Mouse (Mus musculus) right cerebral cortex, adult 18-20 months (tissue): ENCODE measurements around the gene Zfp987.
"Not testable (repeated sequence)": the region's sequence is repeated elsewhere in the genome, so short reads cannot be mapped to it uniquely, and the experiment has no call there.

Experiments
- DNase-seq: peaks from one replicate; pipeline ENCODE4 v3.0.0; 2022; ENCODE audit warnings: mixed read lengths

The Zfp987 gene

DNA sequence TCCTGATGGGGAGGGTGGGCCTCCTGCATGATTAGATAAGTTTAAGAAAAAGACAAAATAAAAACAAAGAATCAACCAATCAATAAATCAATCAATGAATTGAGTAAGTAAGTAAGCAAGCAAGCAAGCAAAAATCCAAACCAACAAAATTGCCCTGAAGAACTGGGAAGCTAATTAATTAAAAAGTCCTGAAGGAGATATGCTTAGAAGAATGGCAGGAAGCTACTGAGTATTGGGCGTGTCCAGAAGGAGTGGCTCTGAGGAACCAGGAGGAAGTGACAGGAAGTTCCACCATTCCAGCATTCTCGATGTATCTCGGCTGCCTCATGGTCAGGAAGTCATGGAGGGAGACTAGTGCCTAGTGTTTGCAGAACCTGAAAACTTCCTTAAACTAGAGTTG, at the start of gene Zfp987:
Zfp987 (plus strand) TSS at position 301 of the 400 bp plus-strand sequence.
- not testable (repeated sequence) for DNase-seq

DNA sequence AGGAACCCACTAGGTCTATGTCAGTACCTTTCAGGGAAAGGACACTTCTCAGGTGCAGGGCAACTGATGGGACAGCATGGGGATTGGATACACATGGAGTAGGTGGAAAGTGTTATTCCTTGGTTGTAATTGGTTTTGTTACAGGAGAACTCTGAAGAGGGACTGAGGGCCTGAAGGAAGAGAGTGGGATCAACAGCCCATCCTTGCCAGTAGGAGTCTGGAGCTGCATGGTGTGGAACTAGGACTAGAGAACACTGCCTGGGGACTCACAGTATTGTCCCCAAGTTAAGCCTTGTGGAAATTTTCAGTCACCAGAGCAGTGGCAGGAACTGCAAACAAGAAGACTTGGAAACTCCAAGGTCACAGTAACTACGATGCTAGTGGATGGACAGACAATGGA, 44.6 kb upstream of the Zfp987 start:
- DNase-seq = not testable (repeated sequence)

- not testable (repeated sequence) for DNase-seq
These were observed 43.7 kb upstream of the Zfp987 start for GRCm38 (mm10) chr4:146053445-146053844.

DNA sequence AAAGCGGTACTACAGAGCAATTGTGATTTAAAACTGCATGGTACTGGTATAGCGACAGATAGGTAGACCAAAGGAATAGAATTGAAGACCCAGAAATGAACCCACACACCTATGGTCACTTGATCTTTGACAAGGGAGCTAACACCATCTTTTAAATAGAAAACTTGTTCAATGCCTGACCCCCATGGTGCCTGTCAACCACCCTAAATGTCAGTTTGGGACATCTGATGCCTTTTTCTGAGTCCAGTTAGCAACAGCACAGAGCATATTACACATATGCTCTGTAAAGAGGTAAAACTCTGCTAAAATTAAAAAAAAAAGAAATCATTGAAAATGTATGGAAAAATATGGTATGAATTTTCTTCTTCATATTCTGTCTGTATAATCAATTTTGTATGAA, 41.8 kb upstream of the Zfp987 start:
- DNase-seq = no peak

DNA sequence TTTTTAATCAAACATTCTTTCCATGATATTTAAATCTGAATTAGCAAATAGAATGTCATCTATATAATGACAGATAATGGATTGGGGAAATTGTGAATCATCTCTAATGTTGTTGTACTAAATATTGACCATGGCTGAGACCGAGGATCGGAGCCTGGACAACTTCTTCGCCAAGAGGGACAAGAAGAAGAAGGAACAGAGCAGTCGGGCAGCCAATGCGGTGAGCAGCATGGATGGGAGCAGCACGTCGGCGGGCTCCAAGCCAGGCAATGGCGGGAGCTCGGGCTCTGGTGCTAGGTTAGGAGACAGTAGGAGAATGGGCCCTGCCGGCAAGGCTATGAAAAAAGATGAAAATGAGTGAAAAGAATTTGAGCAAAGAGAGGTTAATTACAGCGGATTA, 38.5 kb upstream of the Zfp987 start:
- DNase-seq = not testable (repeated sequence)

DNA sequence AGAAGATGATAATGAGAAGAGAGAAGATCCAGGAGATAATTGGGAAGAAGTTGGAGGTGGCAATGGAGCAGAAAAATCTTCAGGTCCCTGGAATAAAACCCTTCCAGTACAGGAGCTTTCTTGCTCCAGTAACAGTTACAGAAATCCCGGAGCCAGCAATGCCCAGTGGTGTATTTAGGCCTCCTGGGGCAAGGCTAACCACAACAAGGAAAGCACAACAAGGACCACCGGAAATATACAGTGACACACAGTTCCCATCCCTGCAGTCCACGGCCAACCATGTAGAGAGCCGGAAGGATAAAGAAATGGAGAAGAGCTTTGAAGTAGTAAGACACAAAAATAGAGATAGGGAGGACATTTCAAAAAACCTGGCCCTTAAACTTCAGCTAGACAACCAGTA, 38.0 kb upstream of the Zfp987 start:
- not testable (repeated sequence) for DNase-seq

- not testable (repeated sequence) for DNase-seq
These were observed 37.0 kb upstream of the Zfp987 start for GRCm38 (mm10) chr4:146059974-146060693.

DNA sequence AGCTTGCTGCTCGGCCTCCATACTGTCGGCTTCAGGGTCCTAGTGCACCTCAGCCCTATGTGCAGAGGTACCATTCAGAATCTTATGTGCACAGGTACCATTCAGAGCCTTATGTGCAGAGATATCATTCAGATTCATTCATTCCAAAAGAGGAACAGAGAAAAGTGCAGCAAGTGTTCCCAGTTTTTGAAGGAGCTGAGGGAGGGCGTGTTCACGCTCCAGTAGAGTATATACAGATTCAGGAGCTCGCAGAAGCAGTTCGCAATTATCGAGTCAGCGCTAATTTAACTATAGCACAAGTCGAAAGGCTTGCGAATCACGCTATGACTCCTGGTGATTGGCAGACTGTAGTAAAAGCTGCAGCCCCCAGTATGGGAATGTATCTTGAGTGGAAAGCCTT, 36.0 kb upstream of the Zfp987 start:
- DNase-seq = not testable (repeated sequence)

- not testable (repeated sequence) for DNase-seq
These were observed 35.1 kb upstream of the Zfp987 start for GRCm38 (mm10) chr4:146062021-146062420.

DNA sequence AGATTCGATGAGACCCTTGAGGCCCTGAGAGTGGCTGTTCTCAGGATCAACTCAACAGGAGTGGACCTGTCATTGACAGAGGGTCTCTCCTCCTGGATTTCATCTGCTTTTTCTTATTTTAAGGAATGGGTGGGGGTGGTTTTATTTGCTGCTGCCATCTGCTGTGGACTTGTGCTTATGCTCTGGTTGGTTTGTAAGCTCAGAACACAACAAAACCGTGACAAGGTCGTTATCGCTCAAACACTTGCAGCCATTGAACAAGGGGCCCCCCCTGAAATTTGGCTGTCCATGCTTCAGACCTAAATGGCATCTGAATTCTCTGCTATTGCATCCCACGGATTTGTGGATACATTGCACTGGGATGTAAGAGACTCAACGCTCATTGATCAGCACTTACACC, 34.1 kb upstream of the Zfp987 start:
- not testable (repeated sequence) for DNase-seq

DNA sequence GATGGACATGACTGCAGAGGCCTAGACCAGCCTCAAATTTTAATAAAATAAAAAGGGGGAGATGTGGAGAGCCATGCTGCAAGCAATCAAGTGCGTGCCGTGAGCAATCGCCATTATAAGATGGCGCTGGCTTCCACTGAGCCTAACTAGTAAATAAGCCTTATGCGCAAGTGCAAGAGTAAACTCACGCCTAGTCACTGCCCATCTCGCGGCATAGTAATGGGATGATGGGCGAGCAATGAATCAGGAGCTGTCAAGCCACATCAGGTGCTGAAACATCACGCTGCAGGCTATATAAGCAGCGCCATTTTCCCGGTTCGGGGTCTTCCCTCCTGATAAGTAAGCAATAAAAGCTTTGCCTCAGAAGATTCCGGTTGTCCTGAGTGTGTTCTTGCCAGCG, 33.5 kb upstream of the Zfp987 start:
- DNase-seq = not testable (repeated sequence)

DNA sequence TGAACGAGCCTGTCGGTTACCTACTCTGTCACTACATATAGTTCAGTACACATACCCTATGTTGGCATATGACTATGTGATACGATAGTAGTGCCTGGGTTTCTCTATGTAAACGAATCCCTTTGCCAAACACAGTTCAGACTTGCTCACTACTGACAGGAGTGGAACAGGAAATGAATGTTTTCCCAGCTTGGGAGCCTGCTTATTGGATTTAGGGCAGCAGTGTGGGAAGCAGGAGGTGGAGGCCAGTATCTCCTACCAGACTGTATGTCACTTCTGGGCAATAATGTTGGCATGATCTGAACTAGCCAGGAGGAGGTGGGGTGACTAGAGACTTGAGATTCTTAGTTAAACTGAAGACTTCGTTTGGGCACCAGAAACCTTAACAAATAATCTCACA, 32.3 kb upstream of the Zfp987 start:
- not testable (repeated sequence) for DNase-seq

GRCm38 (mm10) chr4:146066932-146067580, 30.0 kb upstream of the Zfp987 start:
- not testable (repeated sequence) for DNase-seq

- DNase-seq = not testable (repeated sequence)
These were observed 29.5 kb upstream of the Zfp987 start for GRCm38 (mm10) chr4:146067594-146067993.

DNA sequence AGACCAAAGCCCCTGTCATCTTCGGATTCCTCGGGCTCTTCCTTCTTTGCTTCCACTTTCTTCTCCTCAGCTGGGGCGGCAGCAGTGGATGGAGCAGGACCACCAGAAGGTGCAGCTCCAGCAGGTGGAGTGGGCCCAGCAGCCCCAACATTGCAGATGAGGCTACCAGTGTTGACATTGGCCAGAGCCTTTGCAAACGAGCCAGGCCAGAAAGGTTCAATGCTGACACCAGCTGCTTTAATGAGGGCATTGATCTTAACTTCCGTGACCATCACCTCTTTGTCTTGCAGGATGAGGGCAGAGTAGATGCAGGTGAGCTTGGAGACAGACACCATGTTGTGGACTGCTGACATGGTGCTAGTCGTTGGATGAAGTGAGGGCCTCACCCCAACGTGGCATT, 23.8 kb upstream of the Zfp987 start:
- not testable (repeated sequence) for DNase-seq

DNA sequence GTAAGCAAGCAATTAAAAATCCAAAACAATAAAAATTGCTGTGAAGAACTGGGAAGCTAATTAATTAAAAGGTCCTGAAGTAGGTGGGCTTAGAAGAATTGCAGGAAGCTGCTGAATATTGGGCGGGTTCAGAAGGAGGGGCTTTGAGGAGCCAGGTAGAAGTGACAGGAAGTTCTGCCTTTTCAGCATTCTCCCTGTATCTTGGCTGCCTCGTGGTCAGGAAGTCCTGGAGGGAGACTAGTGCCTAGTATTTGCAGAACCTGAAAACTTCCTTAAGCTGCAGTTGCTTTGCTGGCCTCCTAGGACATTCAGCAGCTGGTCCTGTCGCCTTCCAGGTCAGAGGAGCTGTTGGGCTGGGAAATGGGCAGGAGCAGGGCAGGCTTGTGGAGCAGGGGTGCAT, 4.3 kb downstream of the Zfp987 start:
- not testable (repeated sequence) for DNase-seq

DNA sequence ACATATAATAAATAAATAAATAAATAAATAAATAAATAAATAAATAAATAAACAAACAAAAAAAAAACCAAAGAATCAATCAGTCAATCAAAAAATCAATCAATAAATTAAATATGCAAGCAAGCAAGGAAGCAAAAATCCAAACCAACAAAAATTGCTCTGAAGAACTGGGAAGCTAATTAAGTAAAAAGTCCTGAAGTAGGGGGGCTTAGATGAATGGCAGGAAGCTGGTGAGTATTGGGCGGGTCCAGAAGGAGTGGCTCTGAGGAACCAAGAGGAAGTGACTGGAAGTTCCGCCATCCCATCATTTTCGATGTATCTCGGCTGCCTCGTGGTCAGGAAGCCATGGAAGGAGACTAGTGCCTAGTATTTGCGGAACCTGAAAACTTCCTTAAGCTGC, 59.4 kb downstream of the Zfp987 start, which contains the start of gene Zfp600:
Zfp600 (plus strand) TSS at position 301 of the 400 bp plus-strand sequence.
- DNase-seq = not testable (repeated sequence)

DNA sequence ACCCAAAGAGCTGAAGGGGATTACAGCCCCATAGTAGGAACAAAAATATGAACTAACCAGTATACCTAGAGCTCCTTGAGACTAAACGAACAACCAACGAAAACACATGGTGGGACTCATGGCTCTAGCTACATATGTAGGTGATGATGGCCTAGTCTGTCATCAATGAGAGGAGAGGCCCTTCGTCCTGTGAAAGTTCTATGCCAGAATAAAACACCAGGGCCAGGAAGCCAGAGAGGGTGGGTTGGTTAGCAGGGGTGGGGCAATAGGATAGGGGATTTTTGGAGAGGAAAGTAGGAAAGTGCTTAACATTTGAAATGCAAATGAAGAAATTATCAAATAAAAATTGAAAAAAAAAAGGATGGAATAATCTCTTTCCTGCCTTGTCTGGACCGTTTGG, 65.8 kb downstream of the Zfp987 start:
- not testable (repeated sequence) for DNase-seq

DNA sequence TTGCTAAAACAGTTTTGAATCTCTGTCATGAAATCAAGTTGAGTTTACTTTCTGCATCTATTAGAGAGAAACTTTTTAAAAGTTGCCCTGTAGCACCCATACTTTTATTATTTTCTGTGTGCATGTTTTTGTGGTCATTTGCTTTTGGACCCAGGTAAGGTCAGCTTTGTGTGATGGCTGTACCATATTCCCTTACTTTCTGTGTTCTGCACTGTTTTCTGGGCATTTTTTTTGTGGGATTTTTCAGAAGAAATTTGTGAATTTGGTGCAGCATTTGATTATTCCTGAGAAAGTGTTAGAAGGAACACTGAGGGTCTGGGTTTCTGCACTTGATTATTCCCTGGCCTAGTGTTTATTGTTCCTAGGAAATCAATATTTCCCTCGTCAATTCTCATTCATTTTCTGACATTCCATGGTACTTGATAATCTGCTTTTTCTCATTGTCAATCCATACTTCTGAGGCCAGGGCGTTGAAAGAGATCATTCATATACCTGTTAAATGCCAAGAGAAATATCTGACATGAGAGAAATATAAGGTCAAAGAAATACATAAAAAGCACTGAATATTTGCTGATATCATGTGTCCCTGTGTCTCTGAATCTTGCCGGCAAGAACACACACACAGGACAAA, 70.2 kb downstream of the Zfp987 start:
- not testable (repeated sequence) for DNase-seq

DNA sequence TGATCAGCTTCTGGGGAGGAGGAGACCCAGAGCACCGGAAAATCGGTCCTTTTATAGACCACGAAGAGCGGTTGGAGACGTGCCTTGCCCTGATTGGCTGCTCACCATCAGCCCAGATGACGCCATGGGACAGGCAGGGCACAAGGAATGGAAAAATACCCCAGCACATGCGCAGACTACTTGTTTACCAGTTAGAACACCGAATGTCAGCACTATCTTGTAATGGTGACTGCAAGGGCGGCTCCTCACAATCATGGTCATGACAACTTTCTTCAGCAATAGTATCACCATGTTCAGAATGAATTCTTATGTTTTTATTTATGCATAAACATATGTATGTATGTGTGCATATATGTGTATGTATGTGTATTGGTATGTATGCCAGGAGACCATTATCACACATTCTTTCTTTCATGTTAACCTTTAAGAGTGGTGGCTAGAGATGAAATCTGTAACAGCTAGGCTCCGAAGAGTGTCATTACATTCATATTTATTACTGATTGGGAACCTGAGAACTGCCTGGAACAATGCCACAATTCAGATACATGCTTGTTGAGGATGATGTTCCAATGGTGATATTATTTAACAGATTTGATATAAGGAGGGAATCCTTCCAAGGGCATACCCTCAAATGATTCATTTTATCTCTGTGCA, 70.9 kb downstream of the Zfp987 start:
- not testable (repeated sequence) for DNase-seq

- not testable (repeated sequence) for DNase-seq
These were observed 71.7 kb downstream of the Zfp987 start for GRCm38 (mm10) chr4:146168730-146169215.

GRCm38 (mm10) chr4:146173378-146174226, 76.5 kb downstream of the Zfp987 start:
- DNase-seq = not testable (repeated sequence)
